Mouse (Mus musculus) thymus, adult 2 months (tissue): ENCODE measurements around the gene Tcf12. TPM values are rescaled to one million over a fixed set of nuclear protein-coding genes. Genes with fewer than 3 reads are reported as not detected.

ENCODE experiments used
- DNase-seq: peaks from one replicate; pipeline ENCODE4 v3.0.0; 2021
- H3K27ac ChIP-seq: fragments of 200-500 bp; 2 replicates; pipeline ENCODE4 v1.5.1; 2012; ENCODE audit warnings: low read length, control low read depth; ENCODE audit not compliant: control insufficient read depth, insufficient read depth
- H3K27me3 ChIP-seq: fragments of 200-500 bp; 2 replicates; pipeline ENCODE4 v1.6.1; 2012; ENCODE audit warnings: mild to moderate bottlenecking, low read length, moderate library complexity, mixed read lengths; ENCODE audit not compliant: control insufficient read depth, insufficient read depth
- H3K36me3 ChIP-seq: fragments of 200-500 bp; 2 replicates; pipeline ENCODE4 v1.6.1; 2012; ENCODE audit warnings: mild to moderate bottlenecking, low read length, moderate library complexity; ENCODE audit not compliant: control insufficient read depth, insufficient read depth
- H3K4me1 ChIP-seq: fragments of 200-500 bp; replicated peaks from 2 replicates; pipeline ENCODE4 v1.6.1; 2012; ENCODE audit warnings: low read length; ENCODE audit not compliant: control insufficient read depth, insufficient read depth
- H3K4me3 ChIP-seq: fragments of 200-500 bp; 2 replicates; pipeline ENCODE4 v1.5.1; 2012; ENCODE audit warnings: mild to moderate bottlenecking, low read length, control low read depth, moderate library complexity; ENCODE audit not compliant: control insufficient read depth, insufficient read depth
- CTCF ChIP-seq: fragments of 200-500 bp; IDR thresholded peaks from 2 replicates; pipeline ENCODE4 v1.5.1; 2012; ENCODE audit warnings: mild to moderate bottlenecking, control low read depth, low read length, moderate library complexity, borderline replicate concordance; ENCODE audit not compliant: control insufficient read depth, poor library complexity, insufficient read depth; ENCODE audit errors: extremely low read depth
- POLR2A ChIP-seq: fragments of 200-500 bp; IDR thresholded peaks from 2 replicates; pipeline ENCODE4 v1.6.1; 2012; ENCODE audit warnings: mild to moderate bottlenecking, low read length, control low read depth, moderate library complexity; ENCODE audit not compliant: control insufficient read depth, poor library complexity, insufficient read depth; ENCODE audit errors: extremely low read depth
- WGBS: fragments of 180-500 bp; shearing (Covaris S2); methylation state at CpG from one replicate; pipeline ENCODE4 v1.1.7; 2018; 5-methylcytosine and 5-hydroxymethylcytosine counted together
- polyA plus RNA-seq: library from polyadenylated mRNA; depleted of rRNA; stranded (reverse); fragments of >200 nt; gene quantifications from 2 replicates; pipeline ENCODE4 v1.2.3, GENCODE M21; 2012

Tcf12 gene
- polyA plus RNA-seq, 1 experiment, result 416 TPM

DNA sequence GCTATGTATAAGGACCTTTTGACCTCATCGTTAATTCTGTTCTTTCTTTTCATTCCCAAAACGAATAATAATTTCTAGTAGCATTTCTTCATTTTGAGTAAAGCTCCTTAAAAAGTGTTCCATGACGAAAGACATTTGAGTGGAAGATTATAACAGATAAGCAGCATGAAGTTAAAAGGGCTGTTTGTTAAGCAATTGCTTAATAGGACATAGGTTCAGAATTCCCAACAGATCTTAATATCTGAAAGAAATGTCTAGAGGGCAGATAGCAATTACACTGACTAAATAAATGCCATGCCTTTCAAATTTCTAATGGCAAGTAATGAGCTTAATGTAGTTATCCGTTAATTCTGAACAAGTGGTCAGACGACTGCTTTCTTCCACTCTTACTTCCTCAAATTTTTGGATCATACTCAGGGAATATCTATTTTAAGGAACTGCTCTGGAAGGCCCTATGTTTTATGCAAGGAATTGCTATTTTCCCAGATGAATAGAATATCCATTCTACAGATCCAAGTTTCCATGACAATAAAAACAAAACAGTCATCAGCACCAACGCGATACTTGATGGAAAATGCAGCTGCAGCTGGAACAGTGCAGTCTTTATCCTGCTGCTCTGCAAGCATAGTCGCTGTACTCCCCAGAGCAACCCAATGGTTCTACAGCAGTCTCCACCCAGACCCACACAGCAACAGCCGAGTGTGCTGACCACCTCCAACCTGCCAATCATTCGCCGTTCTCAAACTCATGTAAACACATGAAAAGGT, 152.2 kb downstream of the Tcf12 start:
- no peaks in the 10 kb centered on the region for H3K27me3 ChIP-seq
- no peaks in the 10 kb centered on the region for H3K4me1 ChIP-seq
- no peaks in the 10 kb centered on the region for H3K36me3 ChIP-seq
- no peak overlapping the region for H3K27ac ChIP-seq
- H3K4me3 ChIP-seq, result no peak overlapping the region
- DNase-seq, result no peak
- TF ChIP-seq POLR2A (no peak), CTCF (no peak)
- WGBS, result 95% methylated on average over 11 of the region's 11 CpGs

DNA sequence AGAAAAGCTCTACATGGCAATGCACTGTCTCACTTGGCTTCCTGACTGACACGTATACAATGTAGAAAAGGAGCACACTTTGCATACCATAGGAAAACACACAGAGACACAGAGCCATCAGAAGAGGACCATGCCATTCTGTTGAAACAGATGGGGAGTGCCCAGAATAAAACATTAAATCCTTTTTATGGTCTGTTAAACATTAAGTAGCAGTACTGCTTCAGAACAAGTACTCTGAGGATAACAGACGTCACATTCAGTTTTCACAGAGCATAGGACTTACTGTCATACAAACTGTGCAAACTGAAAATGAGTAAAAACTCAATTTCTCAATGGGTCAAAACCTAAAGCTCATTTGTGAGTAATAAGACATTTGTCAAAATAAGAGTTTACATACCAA, 158.5 kb downstream of the Tcf12 start:
- no peak for DNase-seq
- TF ChIP-seq CTCF, result no peak
- no peak for TF ChIP-seq POLR2A

DNA sequence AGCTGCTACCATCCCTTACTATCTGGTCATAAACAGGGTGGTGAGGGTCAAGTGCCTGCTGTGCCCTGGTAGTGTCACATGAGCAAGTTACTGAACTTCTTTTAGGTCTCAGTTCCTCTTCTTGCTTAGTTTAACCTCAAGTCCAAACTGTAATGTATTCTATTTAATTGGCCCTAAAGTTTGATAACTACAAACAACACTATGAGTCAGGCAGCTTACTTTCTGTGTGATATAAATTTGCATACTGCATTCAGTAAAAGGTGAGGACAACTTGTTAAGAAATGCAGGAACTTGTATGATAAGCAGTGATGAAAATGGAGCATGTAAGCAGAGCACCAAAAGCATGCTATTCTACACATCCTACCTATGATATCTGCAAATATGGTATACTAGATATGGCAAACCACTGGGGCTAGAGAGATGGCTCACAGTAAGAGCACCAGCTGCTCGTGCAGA, 159.0 kb downstream of the Tcf12 start:
- Histone ChIP-seq H3K27ac (no peak overlapping the region), H3K36me3 (no peaks in the 10 kb centered on the region; the same call in 1 of the 2 replicates), H3K4me3 (no peak overlapping the region), H3K4me1 (no peaks in the 10 kb centered on the region), H3K27me3 (no peaks in the 10 kb centered on the region)
- WGBS, result 97% methylated on average over 1 of the region's 1 CpGs
- no peak for DNase-seq
- TF ChIP-seq POLR2A (no peak), CTCF (no peak)

More for the DNA sequence above, 158.5 kb downstream of the Tcf12 start:
- Histone ChIP-seq H3K27me3 (no peaks in the 10 kb centered on the region), H3K4me1 (no peaks in the 10 kb centered on the region), H3K4me3 (no peak overlapping the region), H3K27ac (no peak overlapping the region), H3K36me3 (no peaks in the 10 kb centered on the region; the same call in 1 of the 2 replicates)
- WGBS, result 89% methylated on average over 2 of the region's 2 CpGs

DNA sequence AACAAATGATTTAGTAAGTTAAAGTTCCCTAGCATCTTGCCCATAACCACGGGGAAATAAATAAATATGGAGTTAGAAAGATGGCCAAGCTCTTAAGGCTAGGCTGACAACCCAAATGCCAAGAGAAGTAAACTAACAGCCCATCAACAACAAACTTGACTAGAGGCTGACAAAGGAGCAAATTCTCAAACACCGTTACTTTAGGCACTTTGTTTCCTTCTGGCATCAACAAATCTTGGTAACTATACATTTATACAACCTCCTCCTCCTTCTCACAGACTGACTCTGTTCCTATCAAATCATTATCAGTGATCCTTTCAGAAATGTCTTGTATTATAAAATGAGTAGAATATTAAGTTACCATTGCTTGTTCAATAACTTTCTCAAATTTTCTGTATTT, 159.7 kb downstream of the Tcf12 start:
- WGBS, result 80% methylated on average over 2 of the region's 2 CpGs
- Histone ChIP-seq H3K36me3 (no peaks in the 10 kb centered on the region; the same call in 1 of the 2 replicates), H3K4me1 (no peaks in the 10 kb centered on the region), H3K27ac (no peak overlapping the region), H3K4me3 (no peak overlapping the region), H3K27me3 (no peaks in the 10 kb centered on the region)
- no peak for DNase-seq
- TF ChIP-seq CTCF (no peak), POLR2A (no peak)

- H3K36me3 ChIP-seq, result no peaks in the 10 kb centered on the region; the same call in 1 of the 2 replicates
- DNase-seq, result no peak
- no peak overlapping the region for H3K27ac ChIP-seq
- WGBS, result 60% methylated on average over 4 of the region's 4 CpGs
- no peaks in the 10 kb centered on the region for H3K4me1 ChIP-seq
- H3K27me3 ChIP-seq, result no peaks in the 10 kb centered on the region
- no peak for TF ChIP-seq CTCF
- no peak for TF ChIP-seq POLR2A
- H3K4me3 ChIP-seq, result no peak overlapping the region
Observed at GRCm38 (mm10) chr9:71951341-71951740, 160.3 kb downstream of the Tcf12 start.

DNA sequence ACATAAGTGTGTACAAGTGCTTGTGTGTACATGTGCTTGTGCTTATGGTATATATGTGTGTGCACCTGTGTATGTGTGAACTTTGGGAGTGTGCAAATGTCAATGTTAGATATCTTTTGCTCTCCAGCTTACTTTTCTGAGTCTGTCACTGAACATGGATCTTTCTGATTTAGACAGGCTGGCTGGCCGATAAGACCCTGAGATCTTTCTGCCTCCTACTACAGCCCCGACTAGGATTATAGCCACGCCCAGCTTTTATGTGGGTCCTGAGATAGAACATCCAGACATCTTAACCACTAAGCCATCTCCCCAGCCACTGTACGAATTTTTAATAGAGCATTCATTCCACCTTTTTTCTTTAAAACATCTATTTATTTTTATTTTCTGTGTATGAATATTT, 166.9 kb downstream of the Tcf12 start:
- Histone ChIP-seq H3K4me1 (no peaks in the 10 kb centered on the region), H3K27ac (no peak overlapping the region), H3K36me3 (no peaks in the 10 kb centered on the region; the same call in none of the 2 replicates), H3K27me3 (no peaks in the 10 kb centered on the region), H3K4me3 (no peak overlapping the region)
- WGBS, result 88% methylated on average over 4 of the region's 4 CpGs
- TF ChIP-seq POLR2A (no peak), CTCF (no peak)
- DNase-seq, result no peak
